In the genomic region with DNA sequence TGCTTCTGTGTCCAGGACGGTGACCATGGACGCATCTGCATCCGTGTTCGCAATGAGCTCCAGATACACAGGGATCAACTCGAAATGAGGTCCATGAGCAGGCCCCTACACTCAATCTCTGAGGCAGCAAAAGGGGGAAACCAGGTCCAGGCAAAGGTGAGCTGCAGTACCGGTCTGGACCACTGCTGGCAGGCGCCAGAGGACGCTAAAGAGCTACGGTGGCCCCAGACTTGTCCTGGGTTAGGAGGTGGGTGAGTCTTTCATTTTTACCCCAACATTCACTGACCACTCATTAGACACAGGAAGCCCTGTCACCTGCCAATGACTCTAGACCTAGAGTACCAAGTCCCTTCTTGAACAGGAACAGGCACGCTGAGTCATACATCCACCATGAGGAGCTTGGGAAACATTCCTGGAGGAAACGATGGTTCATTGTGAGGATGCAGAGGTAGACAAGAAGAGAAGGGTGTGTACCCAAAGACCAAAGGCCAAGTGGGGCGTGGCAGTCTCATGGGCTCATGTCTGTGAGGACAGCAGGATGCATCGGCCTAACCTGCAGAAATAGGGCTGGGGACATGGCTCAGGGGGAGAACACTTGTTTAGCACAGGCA, we compare ENCODE assay signal across 14 mouse cellular contexts. TPM values are rescaled to one million over a fixed set of nuclear protein-coding genes. Genes with fewer than 3 reads are reported as not detected.
A peak's percentile ranks its signal among the peaks of the same experiment; 100 is the strongest.
DNase-seq lines count a peak whose midpoint lies in the region; ATAC-seq and TF ChIP-seq lines count a peak whose summit lies in the region.
"Had no signal": no experiment of that assay in that cellular context is flagged by ENCODE, and none has a peak within 500 bp of the region (broad histone marks: within the 10 kb centered on the region; RNA-seq: fewer than 3 reads in every experiment).

No protein-coding gene starts in this region.

- peak; percentile 37 for DNase-seq in kidney, adult 9 months
- DNase-seq in kidney, adult 18-20 months, result no peak
- peak; percentile 47 for DNase-seq in lung, postnatal 0 days (ENCODE audit: low spot score)
- no peak for DNase-seq in lung, postnatal 10 days
- no peak for DNase-seq in MEL (ENCODE audit: low read depth, low spot score)
- DNase-seq in Muller cell, postnatal 12 days (ENCODE audit: inconsistent ontology term), result no peak
- DNase-seq in left cerebral cortex, postnatal 14 days (ENCODE audit: low spot score in 2 of 2), result no peak
- DNase-seq: cerebellum, adult 18-20 months; right cerebral cortex, postnatal 14 days had no signal

- ATAC-seq in lung, postnatal 0 days, result peak; percentile 20; the same call in 1 of the 2 replicates
- ATAC-seq: forebrain, embryonic 13.5 days had no signal

- peaks cover 13% of the 10 kb centered on the region; the same call in 1 of the 2 replicates for H3K4me1 ChIP-seq in lung, postnatal 0 days (ENCODE audit: insufficient read depth, low read depth, low read length)
- peaks cover 6 to 17% of the 10 kb centered on the region in 2 experiments for H3K4me1 ChIP-seq in MEL (ENCODE audit: control insufficient read depth in 1 of 2, insufficient read depth in 2 of 2, low read length in 2 of 2)

- no peaks in the 10 kb centered on the region for H3K27me3 ChIP-seq in lung, postnatal 0 days (replicated peaks; ENCODE audit: insufficient read depth, low read length)
- H3K27me3 ChIP-seq in MEL (ENCODE audit: control insufficient read depth in 1 of 2, insufficient read depth in 2 of 2, low read length in 2 of 2), result no peaks in the 10 kb centered on the region
- H3K27me3 ChIP-seq: embryonic facial prominence, embryonic 15.5 days; forebrain, embryonic 13.5 days; hindbrain, embryonic 12.5 days had no signal

- 65% methylated on average over 13 of the region's 13 CpGs for WGBS in lung, postnatal 0 days

- TF ChIP-seq EP300 in lung, postnatal 0 days (IDR thresholded peaks at IDR 0.05), result peak; percentile 53; the same call in 1 of the 2 replicates
- TF ChIP-seq EP300 in MEL (IDR thresholded peaks at IDR 0.05; ENCODE audit: low read depth in 1 of 2, low read length in 2 of 2), result no peak

- no peak overlapping the region for H3K9ac ChIP-seq in lung, postnatal 0 days (replicated peaks; ENCODE audit: low read depth)
- H3K9ac ChIP-seq in MEL (ENCODE audit: control insufficient read depth, low read depth, low read length, poor library complexity, severe bottlenecking), result no peak overlapping the region
- H3K9ac ChIP-seq: embryonic facial prominence, embryonic 15.5 days; forebrain, embryonic 13.5 days; heart, embryonic 13.5 days; hindbrain, embryonic 12.5 days; midbrain, embryonic 12.5 days had no signal

- intact Hi-C loops in left cerebral cortex, postnatal 14 days (cut with DNase I), result no loop called here

- H3K27ac ChIP-seq in lung, postnatal 0 days (ENCODE audit: low read length), result no peak overlapping the region
- no peak overlapping the region for H3K27ac ChIP-seq in MEL (ENCODE audit: control insufficient read depth, low read depth, low read length)
- H3K27ac ChIP-seq: embryonic facial prominence, embryonic 15.5 days; forebrain, embryonic 13.5 days; heart, embryonic 13.5 days; hindbrain, embryonic 12.5 days; midbrain, embryonic 12.5 days had no signal

- TF ChIP-seq CTCF in lung, postnatal 0 days (IDR thresholded peaks at IDR 0.05), result peak; percentile 65
- peak in 2 of 3 experiments; percentile 13 to 17; a peak in 1 of 6 replicates for TF ChIP-seq CTCF in MEL (IDR thresholded peaks at IDR 0.05 in 2 of 3, conservative IDR thresholded peaks at IDR 0.05 in 1 of 3; ENCODE audit: control insufficient read depth in 1 of 3, insufficient read depth in 1 of 3, low read depth in 2 of 3, low read length in 3 of 3, poor library complexity in 1 of 3, severe bottlenecking in 1 of 3)

- TF ChIP-seq POLR2A in MEL (IDR thresholded peaks at IDR 0.05; ENCODE audit: control insufficient read depth in 1 of 2, insufficient read depth in 1 of 2, low read depth in 1 of 2, low read length in 2 of 2, poor library complexity in 1 of 2), result no peak

- TF ChIP-seq RAD21 in MEL (IDR thresholded peaks at IDR 0.05; ENCODE audit: low read depth, low read length), result no peak; the same call in 1 of the 2 replicates

- no peaks in the 10 kb centered on the region for H3K79me2 ChIP-seq in MEL (ENCODE audit: control insufficient read depth, insufficient read depth, low read length, poor library complexity)

- H3K9me3 ChIP-seq in lung, postnatal 0 days (ENCODE audit: low read length), result no peaks in the 10 kb centered on the region
- H3K9me3 ChIP-seq in MEL (replicated peaks; ENCODE audit: insufficient read depth, low read length), result no peaks in the 10 kb centered on the region
- H3K9me3 ChIP-seq: embryonic facial prominence, embryonic 15.5 days; forebrain, embryonic 13.5 days; hindbrain, embryonic 12.5 days; midbrain, embryonic 12.5 days had no signal

- no peaks in the 10 kb centered on the region for H3K36me3 ChIP-seq in lung, postnatal 0 days (ENCODE audit: insufficient read depth, low read length)
- H3K36me3 ChIP-seq in MEL (ENCODE audit: control insufficient read depth in 1 of 2, insufficient read depth in 2 of 2, low read length in 2 of 2), result peaks cover 0 to 14% of the 10 kb centered on the region in 2 experiments; a peak in 2 of 4 replicates
- H3K36me3 ChIP-seq: embryonic facial prominence, embryonic 15.5 days; heart, embryonic 13.5 days; hindbrain, embryonic 12.5 days; midbrain, embryonic 12.5 days had no signal

- H3K4me2 ChIP-seq in lung, postnatal 0 days (replicated peaks; ENCODE audit: low read depth, low read length), result no peak overlapping the region
- H3K4me2 ChIP-seq: embryonic facial prominence, embryonic 15.5 days; forebrain, embryonic 13.5 days; heart, embryonic 13.5 days; hindbrain, embryonic 12.5 days; midbrain, embryonic 12.5 days had no signal

- H3K4me3 ChIP-seq in lung, postnatal 0 days (ENCODE audit: low read depth, low read length), result no peak overlapping the region
- no peak overlapping the region for H3K4me3 ChIP-seq in MEL (ENCODE audit: control insufficient read depth in 1 of 2, insufficient read depth in 1 of 2, low read depth in 2 of 2, low read length in 2 of 2)
- H3K4me3 ChIP-seq: embryonic facial prominence, embryonic 15.5 days; forebrain, embryonic 13.5 days; heart, embryonic 13.5 days; hindbrain, embryonic 12.5 days; midbrain, embryonic 12.5 days had no signal

TF ChIP-seq in MEL, 35 proteins besides CTCF, POLR2A, EP300 and RAD21:
- no peak for TF ChIP-seq JUND (IDR thresholded peaks at IDR 0.05; ENCODE audit: low read depth, low read length)
- TF ChIP-seq ZKSCAN1 (IDR thresholded peaks at IDR 0.05; ENCODE audit: low read depth, low read length), result no peak
- no peak for TF ChIP-seq TBP (IDR thresholded peaks at IDR 0.05; ENCODE audit: low read depth, low read length)
- no peak for TF ChIP-seq TAL1 (IDR thresholded peaks at IDR 0.05; ENCODE audit: low read length)
- no peak for TF ChIP-seq MXI1 (IDR thresholded peaks at IDR 0.05; ENCODE audit: low read depth, low read length)
- TF ChIP-seq RCOR1 (IDR thresholded peaks at IDR 0.05; ENCODE audit: low read depth, low read length), result no peak
- no peak for TF ChIP-seq MEF2A (IDR thresholded peaks at IDR 0.05; ENCODE audit: extremely low read depth, insufficient replicate concordance, low read depth, low read length, poor library complexity, severe bottlenecking)
- no peak for TF ChIP-seq MYC (IDR thresholded peaks at IDR 0.05; ENCODE audit: low read depth, low read length)
- no peak for TF ChIP-seq MAZ (IDR thresholded peaks at IDR 0.05; ENCODE audit: low read depth, low read length)
- no peak for TF ChIP-seq NRF1 (IDR thresholded peaks at IDR 0.05; ENCODE audit: insufficient read depth, low read depth, low read length, poor library complexity, severe bottlenecking)
- no peak for TF ChIP-seq ZNF384 (IDR thresholded peaks at IDR 0.05; ENCODE audit: low read depth, low read length)
- TF ChIP-seq ETS1 (IDR thresholded peaks at IDR 0.05; ENCODE audit: low read depth, low read length), result no peak

RNA-seq across cellular contexts. Expression of gene Man1c1, which starts 21.8 kb away (rescaled TPM):
- polyA plus RNA-seq in lung, postnatal 0 days (2015; fragmentation: Nextera tagmentation; extraction: Ambion mirVana), result 2.9 and 3.0 TPM in 2 replicates
- total RNA-seq in MEL (2012; rRNA removed), result 1.6 and 1.9 TPM in 2 replicates
- 1 to 10 TPM in 1 of 2 experiments, not detected in 1; 5.2 TPM for polyA plus RNA-seq in MEL (2012; ENCODE audit: insufficient read depth in 1 of 2, insufficient read length in 2 of 2, low read depth in 1 of 2, low replicate concordance in 2 of 2, missing spikeins in 1 of 2)
- 10 to 100 TPM; 33.7 to 38.0 TPM for total RNA-seq in left cerebral cortex, postnatal 14 days (2021)

RNA-seq across cellular contexts. Expression of gene Ldlrap1, which starts 42.0 kb away (rescaled TPM):
- polyA plus RNA-seq in lung, postnatal 0 days (2015; fragmentation: Nextera tagmentation; extraction: Ambion mirVana), result 23.5 and 24.4 TPM in 2 replicates
- total RNA-seq in MEL (2012; rRNA removed), result 16.6 and 24.8 TPM in 2 replicates
- 10 to 100 TPM in 1 of 2 experiments, not detected in 1; 23.7 TPM for polyA plus RNA-seq in MEL (2012; ENCODE audit: insufficient read depth in 1 of 2, insufficient read length in 2 of 2, low read depth in 1 of 2, low replicate concordance in 2 of 2, missing spikeins in 1 of 2)
- total RNA-seq in left cerebral cortex, postnatal 14 days (2021), result 1 to 10 TPM; 3.5 to 4.7 TPM

Comparison
In these comparisons a context has a peak if more than half of its experiments do, and no peak if none do; other contexts are left out.
1. DNase-seq: peak in kidney, adult 9 months (single experiment) and lung, postnatal 0 days (single experiment); none in kidney, adult 18-20 months (single experiment), lung, postnatal 10 days (single experiment), MEL (single experiment), Muller cell, postnatal 12 days (single experiment) and left cerebral cortex, postnatal 14 days (0 of 2).
2. RNA of gene Man1c1, which starts 21.8 kb away (total RNA-seq): 33.7 to 38.0 TPM in left cerebral cortex, postnatal 14 days; 1.6 to 1.9 TPM in MEL; every median in the first group is over 10 times any median in the second.